Mouse (Mus musculus): ENCODE data around the gene Sobp.

Sobp gene

DNA sequence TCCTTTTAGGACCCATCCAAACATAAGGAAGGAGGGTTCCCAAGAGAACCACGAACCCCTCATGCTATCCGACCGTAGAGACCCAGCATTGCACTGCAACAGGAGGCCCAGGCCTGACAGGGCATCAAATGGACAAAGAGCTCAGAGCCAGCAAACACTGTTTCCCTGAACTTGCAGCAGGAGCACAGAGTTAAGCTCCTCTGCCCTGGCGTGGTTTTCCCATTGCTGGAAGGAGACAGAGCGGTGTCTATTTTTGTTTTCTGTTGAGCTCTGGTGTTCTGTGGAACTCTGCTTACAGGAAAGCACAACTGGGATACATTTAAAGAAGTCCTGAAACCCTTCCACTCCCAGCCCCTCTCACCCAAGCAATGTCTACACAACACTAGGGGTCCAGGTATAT, 15.0 kb downstream of the Sobp start:
- DNase-seq (ENCODE audit: low read depth in 2 of 2, low spot score in 2 of 2): no peak

DNA sequence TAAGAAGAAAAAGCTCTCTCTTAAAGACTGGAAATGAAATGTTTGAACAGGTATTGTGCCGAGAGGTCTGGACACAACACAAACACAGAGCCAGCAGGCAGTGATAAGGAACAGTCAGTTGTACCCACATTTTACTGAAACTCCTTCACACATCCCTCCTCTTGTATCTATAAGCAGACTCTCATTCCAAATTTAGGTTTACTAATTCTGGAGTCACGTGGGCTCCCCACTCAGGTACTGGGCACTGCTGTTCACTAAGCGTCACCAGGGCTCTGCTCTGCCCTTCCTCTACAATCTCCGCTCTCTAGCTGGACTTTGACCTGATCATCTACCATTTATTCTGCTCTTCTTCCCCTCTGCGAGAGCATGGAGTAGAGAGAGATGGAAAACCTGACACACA, 15.4 kb downstream of the Sobp start:
- DNase-seq (ENCODE audit: low read depth in 2 of 2, low spot score in 2 of 2): no peak

DNA sequence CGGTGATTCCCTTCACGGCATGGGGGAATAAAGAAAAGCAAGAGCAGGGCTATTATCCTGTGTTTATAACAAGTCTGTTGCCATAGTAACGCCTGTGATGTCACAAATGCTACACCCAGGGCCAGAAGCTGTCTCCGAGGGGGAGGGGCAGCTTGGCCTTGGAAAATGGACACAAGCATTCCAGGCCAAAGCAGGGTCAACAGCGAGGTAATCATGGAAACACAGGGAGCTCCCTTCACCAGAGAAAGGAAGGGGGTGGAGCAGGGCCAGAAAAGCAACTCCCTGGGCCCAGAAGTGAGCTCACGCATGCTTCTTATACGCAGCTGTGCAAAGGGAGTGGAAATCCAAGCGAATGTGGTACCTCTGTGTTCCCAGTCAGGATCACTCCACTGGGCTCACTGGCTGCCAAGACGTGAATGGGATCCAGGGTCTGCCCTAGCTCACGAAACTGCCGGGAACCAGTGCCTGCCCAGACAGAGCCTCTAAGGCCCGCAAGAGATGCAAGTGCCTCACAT, 19.2 kb downstream of the Sobp start:
- DNase-seq (ENCODE audit: low read depth in 2 of 2, low spot score in 2 of 2): no peak

DNA sequence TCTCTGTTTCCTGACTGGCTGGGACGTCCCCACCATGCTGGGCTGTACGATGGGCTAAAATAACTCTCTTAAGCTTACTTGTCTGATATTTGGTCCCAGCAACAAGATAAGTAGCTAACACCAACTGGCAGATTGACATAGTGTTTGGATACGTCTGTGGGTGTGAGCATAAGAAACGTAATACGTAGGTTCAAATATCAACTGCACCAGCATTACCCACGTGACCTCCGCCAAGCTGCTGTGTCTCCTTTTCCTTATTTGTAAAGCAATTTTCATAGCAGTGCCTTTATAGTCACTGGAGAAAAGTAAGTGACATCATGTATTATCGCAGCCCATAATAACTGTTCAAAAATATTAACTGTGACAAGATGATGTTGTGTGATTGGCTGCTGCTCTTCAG, 21.7 kb downstream of the Sobp start:
- no peak for DNase-seq (ENCODE audit: low read depth in 2 of 2, low spot score in 2 of 2)

DNA sequence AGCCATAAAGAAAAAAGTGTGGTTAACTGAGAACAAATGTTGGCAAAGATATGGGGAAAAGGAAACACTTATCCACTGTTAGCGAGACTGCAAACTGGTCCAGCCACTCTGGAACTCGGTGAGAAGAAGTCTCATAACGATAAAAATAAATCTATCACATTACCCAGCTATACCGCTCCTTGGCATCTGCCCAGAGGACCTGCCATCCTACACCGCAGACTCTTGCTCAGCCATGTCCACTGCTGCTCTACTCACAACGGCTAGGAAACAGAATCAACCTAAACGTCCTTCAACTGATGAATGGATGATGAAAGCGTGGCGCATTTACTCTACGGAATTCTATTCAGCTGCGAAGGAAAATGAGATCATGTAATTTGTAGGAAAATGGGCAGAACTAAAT, 25.9 kb downstream of the Sobp start:
- DNase-seq (ENCODE audit: low read depth in 2 of 2, low spot score in 2 of 2): no peak

DNA sequence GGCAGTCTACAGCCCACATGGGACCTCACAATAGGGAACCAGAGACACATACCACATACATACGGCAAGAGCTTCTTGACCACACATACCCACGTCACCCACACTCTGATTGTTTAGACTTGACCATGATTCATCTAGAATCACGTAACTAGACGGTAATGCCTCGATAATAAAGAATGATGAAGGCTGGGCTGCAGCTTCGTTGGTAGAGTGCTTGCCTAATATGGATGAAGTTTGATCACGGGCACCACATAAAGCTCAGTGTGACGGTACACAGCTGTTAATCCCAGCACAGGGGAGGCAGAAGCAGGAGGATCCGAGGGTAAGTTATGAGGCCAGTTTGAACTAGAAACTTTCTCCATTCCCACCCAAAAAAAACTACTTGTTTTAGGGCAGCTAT, 31.2 kb downstream of the Sobp start:
- no peak for DNase-seq (ENCODE audit: low read depth in 2 of 2, low spot score in 2 of 2)

DNA sequence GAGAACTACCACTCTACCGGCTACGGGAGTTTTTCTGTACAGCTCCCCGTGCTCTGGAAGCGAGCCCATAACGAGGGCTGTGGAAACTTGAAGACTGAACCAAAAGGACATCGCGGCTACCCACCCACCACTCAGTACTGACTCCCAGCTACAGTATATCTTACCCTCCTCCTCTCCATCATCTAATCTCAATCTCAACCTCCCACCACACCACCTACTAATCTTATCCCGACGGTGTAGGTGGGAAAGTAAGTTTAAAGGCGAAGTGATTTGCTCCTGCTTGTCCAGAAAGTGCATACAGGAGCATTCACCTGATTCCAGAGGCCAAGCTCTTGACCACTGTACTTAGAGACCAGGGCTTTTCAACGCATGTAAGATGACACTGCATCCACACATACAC, 40.3 kb downstream of the Sobp start:
- no peak for DNase-seq (ENCODE audit: low read depth in 2 of 2, low spot score in 2 of 2)

DNA sequence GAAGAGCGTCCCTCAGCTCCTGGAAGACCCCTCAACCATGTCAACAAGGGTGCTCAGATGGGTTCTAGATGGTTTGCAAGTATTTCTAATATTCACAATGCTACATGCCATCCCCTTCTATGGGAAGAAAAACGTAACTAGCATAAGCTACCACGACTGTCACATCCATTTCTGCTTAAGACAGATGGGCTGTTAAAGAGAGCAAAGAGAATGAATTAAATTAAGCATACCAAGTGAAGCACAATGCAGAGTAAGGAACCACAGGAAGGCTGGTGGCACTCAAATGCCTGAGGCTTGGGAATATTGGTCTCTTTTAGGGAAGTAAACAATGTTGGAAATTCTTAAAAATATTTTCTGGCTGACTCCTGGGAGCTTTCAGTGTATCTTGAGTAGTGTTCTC, 45.6 kb downstream of the Sobp start:
- no peak for DNase-seq (ENCODE audit: low read depth in 2 of 2, low spot score in 2 of 2)

DNA sequence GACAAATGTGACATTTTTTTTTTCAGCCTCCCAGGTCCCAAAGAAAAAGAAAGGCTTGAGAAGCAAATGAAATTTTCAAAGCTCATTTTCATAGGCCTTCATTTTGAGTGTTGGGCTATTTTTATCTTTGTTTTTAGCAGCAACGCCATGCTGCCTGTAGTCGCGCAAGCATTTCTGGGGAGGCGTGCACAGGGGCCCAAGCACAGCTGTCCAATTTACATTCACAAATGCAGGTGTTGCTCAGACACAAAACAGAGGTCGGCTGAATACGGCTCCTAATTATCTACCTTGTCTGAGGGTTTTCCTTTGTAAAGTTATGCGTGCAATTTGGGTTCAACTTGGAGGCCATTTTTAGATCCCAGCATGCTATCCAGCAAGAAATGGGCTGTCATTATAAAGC, 49.8 kb downstream of the Sobp start:
- no peak for DNase-seq (ENCODE audit: low read depth in 2 of 2, low spot score in 2 of 2)

DNA sequence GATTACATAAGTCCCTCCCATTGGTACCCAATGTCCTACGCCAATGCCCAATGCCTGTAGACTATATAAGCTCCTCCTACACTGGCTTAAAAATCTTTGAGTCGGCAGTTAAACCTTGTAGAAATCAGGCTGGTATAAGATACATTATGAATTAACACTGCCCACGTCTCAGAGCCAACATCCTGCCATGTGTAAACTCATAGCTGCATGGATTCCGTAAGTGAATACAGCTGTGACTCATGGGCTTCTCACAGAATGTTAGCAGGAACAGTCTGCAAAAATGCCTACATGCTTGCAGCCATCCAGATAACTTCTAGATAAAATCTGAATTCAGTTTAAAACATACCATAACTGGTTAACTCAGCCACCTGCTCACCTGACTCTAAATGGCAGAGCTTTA, 50.2 kb downstream of the Sobp start:
- DNase-seq (ENCODE audit: low read depth in 2 of 2, low spot score in 2 of 2): no peak

DNA sequence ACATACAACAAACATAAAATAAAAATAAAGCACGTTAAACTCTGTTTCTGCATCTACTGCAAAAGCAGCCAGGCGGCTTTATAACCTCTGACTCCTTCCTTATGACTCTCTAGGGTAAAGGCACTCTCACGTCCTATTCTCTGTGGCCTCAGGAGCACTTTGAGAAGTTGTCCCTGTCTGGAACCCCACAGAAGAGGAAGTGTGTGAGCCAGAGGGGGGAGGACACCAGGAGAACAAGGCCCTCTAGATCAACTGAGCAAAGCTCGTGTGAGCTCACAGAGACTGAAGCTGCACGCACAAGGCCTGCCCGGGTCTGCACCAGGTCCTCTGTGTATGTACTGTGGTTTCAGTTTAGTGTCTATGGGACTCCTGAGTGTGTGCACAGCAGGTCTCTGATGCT, 50.9 kb downstream of the Sobp start:
- DNase-seq (ENCODE audit: low read depth in 2 of 2, low spot score in 2 of 2): no peak

DNA sequence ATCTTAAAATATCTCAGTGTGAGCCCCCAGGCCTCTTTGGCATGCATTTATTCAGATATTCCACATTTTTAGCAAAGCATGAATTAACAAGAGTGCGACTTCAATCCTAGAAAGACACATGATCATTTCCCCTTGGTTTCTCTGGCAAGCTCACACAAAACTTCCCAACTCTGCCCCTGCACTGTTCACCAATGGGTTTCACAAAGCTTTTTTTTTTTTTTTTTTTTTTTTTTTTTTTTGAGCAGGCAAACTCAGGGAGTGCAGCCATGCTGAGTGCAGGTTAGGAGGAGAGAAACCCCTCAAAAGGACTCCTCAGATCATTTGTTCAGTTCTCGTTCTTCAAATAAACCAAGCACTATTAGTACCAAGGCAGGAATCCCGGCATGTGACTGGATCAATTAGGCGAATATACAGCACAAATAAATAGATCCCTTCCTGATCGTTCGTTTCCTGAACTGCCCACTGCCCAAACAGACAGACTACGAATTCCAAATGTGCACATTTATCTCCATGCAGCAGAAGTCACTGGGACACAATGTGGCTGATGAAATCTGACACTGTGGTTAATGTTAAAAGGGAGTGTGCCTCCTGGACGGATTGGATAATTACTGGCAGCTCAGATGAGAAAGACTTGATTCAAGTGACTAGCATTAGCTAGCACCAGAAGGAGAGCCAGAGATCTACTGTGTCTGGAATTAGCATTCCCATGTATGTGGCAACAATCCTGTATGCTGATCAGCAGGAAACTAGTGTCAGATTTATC, 53.5 kb downstream of the Sobp start:
- DNase-seq (ENCODE audit: low read depth in 2 of 2, low spot score in 2 of 2): no peak

DNA sequence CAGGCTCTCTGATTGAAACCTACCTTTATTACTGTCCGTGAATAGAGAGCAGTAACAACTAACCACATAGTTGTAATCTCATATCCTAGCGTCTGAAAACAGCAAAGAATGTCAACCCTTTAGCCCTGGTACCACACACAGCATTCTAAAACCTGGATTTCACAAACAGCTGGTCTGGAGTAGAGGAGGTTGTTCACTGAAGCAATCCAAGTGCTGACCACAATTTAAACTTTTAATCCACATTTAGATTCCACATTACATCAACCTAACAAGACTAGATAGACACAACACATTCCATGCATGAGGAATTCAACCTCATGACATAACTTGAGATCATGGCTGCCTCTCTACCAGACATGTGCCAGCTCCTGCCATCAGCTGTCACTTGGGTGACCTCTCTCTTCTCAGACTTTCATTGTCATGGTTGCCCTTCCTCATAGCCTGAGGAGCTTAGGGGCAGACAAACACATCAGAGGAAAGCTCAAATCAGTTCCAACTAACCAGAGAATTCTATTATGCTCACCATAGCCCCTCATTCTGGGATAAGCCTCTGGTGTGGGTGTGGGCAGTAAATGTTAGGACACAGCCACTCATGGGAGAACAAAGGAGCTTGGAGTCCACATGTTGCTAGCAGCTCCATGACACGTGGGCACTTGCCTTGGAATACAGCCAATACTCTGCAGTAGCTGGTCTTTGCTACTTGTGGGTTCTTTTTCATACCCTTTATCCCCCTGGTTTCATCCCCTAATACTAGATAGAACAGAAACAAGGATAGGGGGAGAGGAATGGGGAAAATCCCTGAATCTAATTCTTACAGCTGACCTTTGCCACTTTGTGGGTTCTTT, 58.0 kb downstream of the Sobp start:
- DNase-seq (ENCODE audit: low read depth in 2 of 2, low spot score in 2 of 2): no peak

DNA sequence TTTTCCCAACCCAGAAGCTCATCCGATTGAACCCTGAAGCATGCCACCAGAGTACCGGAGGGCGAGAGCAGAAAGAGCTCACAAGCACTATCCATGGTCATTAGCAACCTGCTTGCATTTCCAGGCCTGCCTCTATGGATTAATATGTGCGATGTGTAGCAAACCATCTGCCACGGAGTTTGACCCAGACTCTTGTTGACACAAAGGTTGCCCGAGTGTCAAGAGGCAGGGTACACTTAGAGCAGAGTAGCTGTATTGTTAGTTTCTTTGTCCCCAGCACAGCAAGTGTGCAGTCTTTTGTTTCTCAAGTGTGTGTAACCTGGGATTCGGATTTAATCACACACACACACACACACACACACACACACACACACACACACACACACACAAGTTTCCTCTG, 62.0 kb downstream of the Sobp start:
- DNase-seq (ENCODE audit: low read depth in 2 of 2, low spot score in 2 of 2): no peak

DNA sequence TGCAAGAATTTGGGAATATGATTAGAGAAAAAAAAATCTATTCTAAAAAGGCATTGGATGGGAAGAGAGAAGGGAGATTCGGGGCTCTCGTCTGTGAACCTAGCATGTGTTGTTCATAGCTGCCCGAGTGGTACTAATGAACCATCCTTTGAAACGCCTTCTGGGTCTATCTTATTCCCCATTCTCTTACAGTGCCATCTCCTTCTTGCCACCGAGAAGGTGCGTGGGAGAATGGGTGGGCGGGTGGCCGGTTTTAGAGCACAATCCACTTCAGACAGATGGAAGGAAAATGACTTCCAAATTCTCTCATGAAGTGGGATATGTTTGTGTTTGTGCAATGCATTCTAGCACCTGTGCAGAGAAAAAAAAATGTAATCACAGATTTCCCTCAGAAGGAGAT, 67.7 kb downstream of the Sobp start:
- DNase-seq (ENCODE audit: low read depth in 2 of 2, low spot score in 2 of 2): no peak

DNA sequence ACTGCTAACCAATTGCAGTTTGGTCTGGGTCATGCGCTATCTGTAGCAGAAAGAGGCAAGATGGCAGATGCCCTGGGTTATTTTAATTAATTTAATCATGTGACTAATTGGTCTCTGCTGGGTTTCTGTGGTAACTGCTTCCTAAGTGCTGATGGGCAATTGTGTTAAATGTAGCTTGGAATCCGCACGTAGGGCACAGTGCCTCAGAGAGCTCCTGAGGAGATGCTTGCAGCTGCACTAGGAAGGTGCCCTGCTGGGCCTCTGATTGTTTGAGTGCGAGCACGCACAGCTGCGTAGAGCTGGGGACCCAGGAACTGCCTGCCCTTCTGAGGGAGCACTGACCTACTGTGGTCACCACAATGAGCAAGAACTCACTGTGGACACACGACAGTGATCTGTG, 68.1 kb downstream of the Sobp start:
- no peak for DNase-seq (ENCODE audit: low read depth in 2 of 2, low spot score in 2 of 2)

DNA sequence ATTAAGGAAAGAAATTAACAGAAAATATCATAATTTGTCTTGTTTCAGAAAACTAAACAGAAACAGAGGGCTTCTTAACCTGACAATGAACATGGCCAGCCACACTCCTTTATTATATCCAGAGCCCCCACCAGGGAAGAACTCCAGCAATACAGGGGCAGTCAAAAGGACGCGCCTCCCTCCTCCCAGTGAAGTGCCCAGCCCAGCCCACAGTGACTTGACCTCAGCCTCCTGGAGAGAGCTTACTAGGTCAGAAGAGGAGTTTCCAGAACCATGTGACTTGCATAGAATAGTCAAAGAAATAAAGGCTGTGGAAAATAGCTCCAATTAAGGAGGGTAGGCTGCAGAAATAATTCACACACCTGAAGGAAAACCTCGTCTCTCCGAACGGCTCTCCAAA, 73.8 kb downstream of the Sobp start:
- DNase-seq (ENCODE audit: low read depth in 2 of 2, low spot score in 2 of 2): no peak

DNA sequence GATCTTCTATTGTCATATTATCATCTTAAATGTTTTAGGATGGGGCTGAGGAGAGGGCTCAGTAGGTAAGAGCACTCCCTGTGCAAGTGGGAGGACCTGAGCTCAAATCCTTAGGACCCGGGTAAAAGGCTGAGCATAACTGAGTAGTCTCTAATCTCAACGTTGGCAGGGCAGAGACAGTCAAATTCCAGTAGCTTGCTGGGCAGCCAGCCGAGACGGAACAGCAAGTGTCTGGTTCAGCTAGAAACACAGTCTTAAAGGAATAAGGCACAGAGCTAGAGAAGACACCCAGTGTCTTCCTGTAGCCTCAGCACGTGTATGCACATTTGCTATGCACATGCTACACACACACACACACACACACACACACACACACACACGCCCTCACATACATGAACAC, 75.1 kb downstream of the Sobp start:
- DNase-seq (ENCODE audit: low read depth in 2 of 2, low spot score in 2 of 2): no peak

DNA sequence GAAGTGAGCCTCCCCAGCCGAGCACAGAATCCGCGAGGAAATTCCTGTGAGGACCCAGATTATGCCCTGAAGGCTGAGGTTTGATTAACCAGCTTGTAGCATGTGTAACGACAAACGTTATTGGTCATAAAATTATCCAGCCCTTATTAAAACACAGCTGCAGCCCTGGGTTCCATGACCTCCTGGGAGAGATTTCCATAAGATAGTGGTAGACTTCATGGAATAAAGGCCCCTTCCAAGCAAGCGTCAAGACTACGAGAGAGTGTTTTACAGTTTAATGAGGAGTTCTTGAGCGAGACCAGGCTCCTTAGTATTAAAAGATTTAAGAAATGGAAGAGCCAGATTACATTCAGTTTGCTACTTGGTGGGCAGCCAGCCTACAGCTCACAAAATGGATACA, 76.6 kb downstream of the Sobp start:
- no peak for DNase-seq (ENCODE audit: low read depth in 2 of 2, low spot score in 2 of 2)

DNA sequence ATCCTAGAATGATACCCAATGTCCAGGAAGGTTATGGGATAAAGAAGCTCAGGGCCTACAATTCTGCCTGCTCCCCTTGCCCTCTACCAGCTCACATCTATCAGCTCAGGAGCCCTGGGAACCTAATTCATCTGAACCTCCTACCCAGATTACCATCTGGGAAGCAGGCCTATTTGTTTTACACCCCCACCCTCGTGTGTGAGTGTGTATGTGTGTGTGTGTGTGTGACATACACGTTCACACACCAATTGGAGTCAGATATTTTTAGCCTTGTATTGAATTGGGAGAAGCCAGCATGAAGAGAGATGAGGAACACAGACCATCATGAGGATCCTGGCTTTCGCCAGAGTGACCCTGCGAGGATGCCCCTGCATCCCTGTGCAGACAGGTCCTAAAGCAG, 77.7 kb downstream of the Sobp start:
- DNase-seq (ENCODE audit: low read depth in 2 of 2, low spot score in 2 of 2): no peak

DNA sequence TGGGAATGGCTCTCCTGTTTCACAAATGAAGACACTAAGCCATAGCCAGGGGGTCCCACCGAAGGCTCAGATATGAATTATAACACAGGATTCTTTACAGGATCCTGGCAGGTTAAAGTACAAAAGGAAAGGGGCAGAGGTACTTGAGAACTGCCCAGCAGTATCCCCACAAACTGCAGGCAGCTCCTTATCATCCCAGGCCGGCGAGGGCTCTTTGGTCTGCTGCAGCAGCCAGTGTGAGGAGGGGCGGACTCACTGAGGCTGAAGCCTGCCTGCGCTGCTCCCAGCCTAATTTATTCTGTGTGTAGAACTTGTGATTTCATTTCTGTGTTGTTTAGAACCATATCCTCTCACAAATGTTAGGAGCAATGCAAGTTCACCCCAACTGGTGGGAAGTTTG, 79.8 kb downstream of the Sobp start:
- no peak for DNase-seq (ENCODE audit: low read depth in 2 of 2, low spot score in 2 of 2)

DNA sequence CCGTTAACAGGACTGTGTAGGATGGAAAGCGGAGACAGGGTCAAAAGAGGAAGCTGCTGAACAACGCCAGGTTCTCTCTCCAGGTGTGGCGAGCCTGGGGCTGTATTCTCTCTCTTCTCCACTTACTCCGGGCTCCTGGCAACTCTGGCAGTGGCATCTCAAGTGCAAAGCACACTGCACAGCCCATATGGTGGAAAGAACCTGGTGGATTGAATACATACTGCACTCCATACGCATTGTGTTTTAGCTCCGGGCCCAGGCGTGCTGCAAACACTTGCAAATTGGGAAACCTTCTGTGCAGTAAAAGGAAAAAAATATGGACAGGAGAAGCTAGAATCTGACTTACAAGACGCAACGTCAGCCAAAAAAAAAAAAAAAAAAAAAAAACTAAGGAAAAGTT, 80.9 kb downstream of the Sobp start:
- DNase-seq (ENCODE audit: low read depth in 2 of 2, low spot score in 2 of 2): no peak

DNA sequence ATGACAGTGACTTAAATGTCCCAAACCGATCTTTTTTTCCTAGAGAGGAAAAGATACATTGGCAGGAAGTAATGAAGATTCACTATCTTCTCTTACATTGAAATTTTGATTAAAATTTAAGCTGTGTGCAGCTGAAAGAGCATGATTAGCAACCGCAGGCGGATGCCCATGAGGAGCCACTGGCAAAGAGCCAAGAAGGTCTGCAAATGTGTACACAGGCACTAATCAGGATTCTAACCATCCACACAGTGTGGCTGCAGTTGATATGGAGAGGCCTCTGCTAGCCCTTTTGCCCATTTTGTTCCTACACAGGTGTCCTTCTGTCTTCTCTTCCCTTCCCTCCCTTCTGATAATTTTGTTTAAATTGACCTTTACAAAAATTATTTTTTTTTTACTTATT, 84.3 kb downstream of the Sobp start:
- no peak for DNase-seq (ENCODE audit: low read depth in 2 of 2, low spot score in 2 of 2)

Data from CD8-positive naive resting alpha-beta T cell, adult 2 months (primary cell).